Mouse (Mus musculus): ENCODE data around the gene Etv6. TPM values are rescaled to one million over a fixed set of nuclear protein-coding genes. Genes with fewer than 3 reads are reported as not detected.

Etv6 gene
- polyA plus RNA-seq, 1 experiment from 2014 or later, result 10.4 TPM

GRCm38 (mm10) chr6:134075031-134075430, 39.5 kb downstream of the Etv6 start:
- H3K36me3 ChIP-seq (ENCODE audit: control insufficient read depth, insufficient read depth, low read length), result no peaks in the 10 kb centered on the region
- no peak overlapping the region for H3K9ac ChIP-seq (ENCODE audit: low read length)
- H3K27ac ChIP-seq (ENCODE audit: low read length), result no peak overlapping the region
- no peak overlapping the region for H3K4me2 ChIP-seq (ENCODE audit: low read depth, low read length)
- H3K4me3 ChIP-seq (replicated peaks; ENCODE audit: low read length), result no peak overlapping the region
- ATAC-seq (ENCODE audit: insufficient read depth, low FRiP score), result no peak
- H3K9me3 ChIP-seq (replicated peaks; ENCODE audit: control insufficient read depth, low read length), result no peaks in the 10 kb centered on the region
- WGBS, result 79% methylated on average over 6 of the region's 6 CpGs
- 0 out of 2 replicates have a peak, but pooled peaks cover 2% of the 10 kb centered on the region for H3K4me1 ChIP-seq (ENCODE audit: control insufficient read depth, insufficient read depth, low read length)
- no peaks in the 10 kb centered on the region for H3K27me3 ChIP-seq (ENCODE audit: control insufficient read depth, insufficient read depth, low read length)

- no peak for ATAC-seq (ENCODE audit: insufficient read depth, low FRiP score)
- Histone ChIP-seq H3K36me3 (ENCODE audit: control insufficient read depth, insufficient read depth, low read length) (no peaks in the 10 kb centered on the region), H3K4me2 (ENCODE audit: low read depth, low read length) (no peak overlapping the region), H3K9ac (ENCODE audit: low read length) (no peak overlapping the region), H3K4me3 (replicated peaks; ENCODE audit: low read length) (no peak overlapping the region), H3K9me3 (replicated peaks; ENCODE audit: control insufficient read depth, low read length) (no peaks in the 10 kb centered on the region), H3K4me1 (ENCODE audit: control insufficient read depth, insufficient read depth, low read length) (no peaks in the 10 kb centered on the region; the same call in 1 of the 2 replicates), H3K27ac (ENCODE audit: low read length) (no peak overlapping the region), H3K27me3 (ENCODE audit: control insufficient read depth, insufficient read depth, low read length) (no peaks in the 10 kb centered on the region)
- WGBS, result 74% methylated on average over 6 of the region's 6 CpGs
These were observed 42.5 kb downstream of the Etv6 start for GRCm38 (mm10) chr6:134078016-134078415.

DNA sequence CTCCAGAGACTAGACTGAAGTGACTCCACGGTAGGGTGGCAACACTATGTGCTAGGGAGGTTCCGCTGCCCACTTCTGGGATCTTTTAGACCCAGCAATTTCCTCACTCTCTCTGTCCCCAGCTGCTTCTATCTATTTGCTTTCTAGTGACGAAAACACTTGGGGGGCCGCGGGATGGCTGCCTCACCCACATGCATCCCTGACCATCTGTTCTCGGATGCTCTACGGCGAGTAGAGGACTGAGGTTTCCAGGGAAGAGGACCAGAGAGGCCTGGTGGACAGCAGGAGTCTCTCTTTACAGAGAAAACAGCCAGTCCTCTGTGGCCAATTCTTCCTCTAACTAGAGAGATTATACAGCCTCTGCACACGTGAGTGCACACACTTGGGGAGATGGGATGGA, 43.6 kb downstream of the Etv6 start:
- WGBS, result 79% methylated on average over 9 of the region's 9 CpGs
- Histone ChIP-seq H3K9me3 (replicated peaks; ENCODE audit: control insufficient read depth, low read length) (no peaks in the 10 kb centered on the region), H3K27me3 (ENCODE audit: control insufficient read depth, insufficient read depth, low read length) (no peaks in the 10 kb centered on the region), H3K27ac (ENCODE audit: low read length) (no peak overlapping the region), H3K9ac (ENCODE audit: low read length) (no peak overlapping the region), H3K36me3 (ENCODE audit: control insufficient read depth, insufficient read depth, low read length) (no peaks in the 10 kb centered on the region), H3K4me3 (replicated peaks; ENCODE audit: low read length) (no peak overlapping the region), H3K4me1 (ENCODE audit: control insufficient read depth, insufficient read depth, low read length) (no peaks in the 10 kb centered on the region; the same call in 1 of the 2 replicates), H3K4me2 (ENCODE audit: low read depth, low read length) (no peak overlapping the region)
- ATAC-seq (ENCODE audit: insufficient read depth, low FRiP score), result no peak

DNA sequence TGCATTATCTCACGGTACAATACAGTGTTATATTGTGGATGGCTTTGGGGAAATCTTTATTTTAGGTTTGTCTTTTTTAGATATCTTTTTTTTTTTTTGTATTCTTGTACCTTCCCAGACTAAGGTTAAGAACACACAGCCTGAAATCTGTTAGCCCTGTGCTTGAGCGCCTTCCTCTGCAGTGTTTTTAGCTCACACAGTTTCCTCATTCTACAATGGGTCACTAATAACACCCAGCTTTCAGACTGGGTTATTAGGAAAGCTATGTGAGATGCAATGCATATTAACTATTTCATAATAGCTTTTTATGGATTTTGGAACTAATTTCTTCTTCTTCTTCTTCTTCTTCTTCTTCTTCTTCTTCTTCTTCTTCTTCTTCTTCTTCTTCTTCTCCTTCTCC, 44.1 kb downstream of the Etv6 start:
- Histone ChIP-seq H3K27ac (ENCODE audit: low read length) (no peak overlapping the region), H3K4me1 (ENCODE audit: control insufficient read depth, insufficient read depth, low read length) (no peaks in the 10 kb centered on the region; the same call in 1 of the 2 replicates), H3K4me3 (replicated peaks; ENCODE audit: low read length) (no peak overlapping the region), H3K27me3 (ENCODE audit: control insufficient read depth, insufficient read depth, low read length) (no peaks in the 10 kb centered on the region), H3K9ac (ENCODE audit: low read length) (no peak overlapping the region), H3K4me2 (ENCODE audit: low read depth, low read length) (no peak overlapping the region), H3K9me3 (replicated peaks; ENCODE audit: control insufficient read depth, low read length) (no peaks in the 10 kb centered on the region), H3K36me3 (ENCODE audit: control insufficient read depth, insufficient read depth, low read length) (no peaks in the 10 kb centered on the region)
- no peak for ATAC-seq (ENCODE audit: insufficient read depth, low FRiP score)
- WGBS, result 85% methylated on average over 2 of the region's 2 CpGs

DNA sequence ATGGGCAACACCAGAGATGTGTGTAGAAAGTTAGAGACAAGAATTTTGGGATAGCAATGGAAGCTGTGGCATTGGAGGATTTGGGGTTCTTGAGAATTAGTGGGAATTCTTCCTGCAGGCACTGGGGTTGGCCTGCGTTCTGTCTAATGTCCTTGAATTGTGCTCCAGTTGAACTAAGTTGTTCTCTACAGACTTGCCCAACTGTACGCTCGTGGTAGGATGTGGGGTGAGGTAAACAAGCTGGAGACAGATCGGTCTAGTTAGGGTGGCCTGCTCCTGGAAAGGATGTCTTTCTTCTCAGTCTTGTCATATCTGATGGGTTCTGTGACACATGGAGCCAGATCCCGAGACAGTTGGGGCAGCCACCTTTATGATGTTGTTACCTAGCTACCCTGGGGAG, 45.4 kb downstream of the Etv6 start:
- no peak for ATAC-seq (ENCODE audit: insufficient read depth, low FRiP score)
- Histone ChIP-seq H3K4me1 (ENCODE audit: control insufficient read depth, insufficient read depth, low read length) (no peaks in the 10 kb centered on the region; the same call in 1 of the 2 replicates), H3K9me3 (replicated peaks; ENCODE audit: control insufficient read depth, low read length) (no peaks in the 10 kb centered on the region), H3K4me2 (ENCODE audit: low read depth, low read length) (no peak overlapping the region), H3K4me3 (replicated peaks; ENCODE audit: low read length) (no peak overlapping the region), H3K27me3 (ENCODE audit: control insufficient read depth, insufficient read depth, low read length) (no peaks in the 10 kb centered on the region), H3K27ac (ENCODE audit: low read length) (no peak overlapping the region), H3K36me3 (ENCODE audit: control insufficient read depth, insufficient read depth, low read length) (no peaks in the 10 kb centered on the region), H3K9ac (ENCODE audit: low read length) (no peak overlapping the region)
- 84% methylated on average over 5 of the region's 5 CpGs for WGBS

DNA sequence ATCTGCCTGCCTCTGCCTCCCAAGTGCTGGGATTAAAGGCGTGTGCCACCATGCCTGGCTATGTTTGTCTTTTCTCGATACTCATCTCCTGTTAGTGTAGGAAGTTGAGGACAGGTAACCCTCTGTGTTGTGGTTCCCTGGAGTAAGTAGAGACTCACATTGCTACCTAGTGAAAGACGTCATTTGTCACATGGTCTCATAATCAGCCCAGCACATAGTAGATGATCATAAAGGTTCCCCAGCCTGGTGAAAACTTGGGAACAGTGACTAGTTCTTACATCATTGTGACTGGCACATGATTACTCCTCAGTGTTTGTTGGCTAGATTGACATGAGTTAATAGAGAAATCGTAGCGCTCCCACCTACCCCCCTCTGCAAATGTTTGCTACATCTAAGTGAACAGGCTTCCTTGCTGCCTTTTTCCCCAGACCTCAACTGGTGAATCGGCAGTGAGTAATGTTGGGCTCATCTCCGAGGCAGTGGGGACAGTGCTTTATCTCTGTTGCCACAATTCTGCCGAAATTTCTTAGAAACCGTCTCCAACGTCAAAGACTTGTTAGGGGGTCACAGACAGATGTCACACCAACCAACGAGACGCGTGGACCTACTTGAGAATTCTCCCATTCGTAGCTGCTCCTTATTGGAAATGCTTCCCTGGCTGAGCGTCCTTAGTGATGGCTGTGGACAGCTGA, 46.9 kb downstream of the Etv6 start:
- Histone ChIP-seq H3K27ac (ENCODE audit: low read length) (no peak overlapping the region), H3K4me2 (ENCODE audit: low read depth, low read length) (no peak overlapping the region), H3K9ac (ENCODE audit: low read length) (no peak overlapping the region), H3K36me3 (ENCODE audit: control insufficient read depth, insufficient read depth, low read length) (no peaks in the 10 kb centered on the region), H3K27me3 (ENCODE audit: control insufficient read depth, insufficient read depth, low read length) (no peaks in the 10 kb centered on the region), H3K4me3 (replicated peaks; ENCODE audit: low read length) (no peak overlapping the region), H3K9me3 (replicated peaks; ENCODE audit: control insufficient read depth, low read length) (no peaks in the 10 kb centered on the region), H3K4me1 (ENCODE audit: control insufficient read depth, insufficient read depth, low read length) (no peaks in the 10 kb centered on the region; the same call in 1 of the 2 replicates)
- ATAC-seq (ENCODE audit: insufficient read depth, low FRiP score), result no peak
- 85% methylated on average over 15 of the region's 15 CpGs for WGBS

DNA sequence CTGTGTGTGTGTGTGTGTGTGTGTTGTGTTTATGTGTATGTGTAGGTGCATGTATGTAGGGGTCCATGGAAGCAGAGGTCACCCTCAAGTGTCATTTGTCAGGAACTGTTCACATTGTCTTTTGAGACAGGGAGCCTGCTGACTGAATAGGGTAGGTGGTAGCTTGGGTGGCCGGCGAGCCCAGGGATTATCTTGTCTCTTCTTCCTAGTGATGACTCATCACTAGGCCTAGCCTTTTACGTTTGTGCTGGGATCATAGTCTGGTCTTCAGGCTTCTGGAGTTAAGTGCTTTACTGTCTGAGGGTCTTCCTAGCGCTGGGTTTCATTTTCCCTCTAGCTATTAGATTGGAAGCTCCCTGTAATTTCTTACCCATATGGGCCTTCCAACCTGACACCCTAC, 47.9 kb downstream of the Etv6 start:
- Histone ChIP-seq H3K4me3 (replicated peaks; ENCODE audit: low read length) (no peak overlapping the region), H3K36me3 (ENCODE audit: control insufficient read depth, insufficient read depth, low read length) (no peaks in the 10 kb centered on the region), H3K27ac (ENCODE audit: low read length) (no peak overlapping the region), H3K27me3 (ENCODE audit: control insufficient read depth, insufficient read depth, low read length) (no peaks in the 10 kb centered on the region), H3K9me3 (replicated peaks; ENCODE audit: control insufficient read depth, low read length) (no peaks in the 10 kb centered on the region), H3K9ac (ENCODE audit: low read length) (no peak overlapping the region), H3K4me2 (ENCODE audit: low read depth, low read length) (no peak overlapping the region), H3K4me1 (ENCODE audit: control insufficient read depth, insufficient read depth, low read length) (no peaks in the 10 kb centered on the region; the same call in 1 of the 2 replicates)
- no peak for ATAC-seq (ENCODE audit: insufficient read depth, low FRiP score)
- WGBS, result 74% methylated on average over 4 of the region's 4 CpGs

DNA sequence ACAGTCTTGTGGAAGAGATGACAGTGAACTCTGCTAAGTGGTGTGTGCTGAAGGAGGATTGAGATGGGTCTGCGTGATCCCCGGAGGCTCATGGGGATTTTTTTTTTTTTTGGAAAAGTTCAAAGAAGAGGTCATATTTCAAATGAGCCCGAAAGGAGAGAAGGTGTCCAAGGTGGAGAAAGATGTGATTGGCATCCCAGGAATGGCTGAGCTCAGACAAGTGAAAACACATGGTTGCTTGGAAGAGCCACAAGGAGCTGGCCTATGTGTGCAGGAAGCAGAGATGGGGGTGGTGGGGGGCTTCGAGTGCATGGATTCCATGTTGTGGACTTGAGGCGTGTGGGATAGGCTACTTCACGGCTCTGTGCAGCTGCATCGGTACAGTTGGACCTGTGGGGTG, 50.9 kb downstream of the Etv6 start:
- no peak overlapping the region for H3K4me2 ChIP-seq (ENCODE audit: low read depth, low read length)
- H3K9ac ChIP-seq (ENCODE audit: low read length), result no peak overlapping the region
- no peak overlapping the region for H3K4me3 ChIP-seq (replicated peaks; ENCODE audit: low read length)
- H3K27me3 ChIP-seq (ENCODE audit: control insufficient read depth, insufficient read depth, low read length), result no peaks in the 10 kb centered on the region
- no peaks in the 10 kb centered on the region for H3K9me3 ChIP-seq (replicated peaks; ENCODE audit: control insufficient read depth, low read length)
- 87% methylated on average over 7 of the region's 7 CpGs for WGBS
- H3K36me3 ChIP-seq (ENCODE audit: control insufficient read depth, insufficient read depth, low read length), result no peaks in the 10 kb centered on the region
- no peak for ATAC-seq (ENCODE audit: insufficient read depth, low FRiP score)
- H3K4me1 ChIP-seq (ENCODE audit: control insufficient read depth, insufficient read depth, low read length), result peaks cover 20% of the 10 kb centered on the region
- H3K27ac ChIP-seq (ENCODE audit: low read length), result no peak overlapping the region

DNA sequence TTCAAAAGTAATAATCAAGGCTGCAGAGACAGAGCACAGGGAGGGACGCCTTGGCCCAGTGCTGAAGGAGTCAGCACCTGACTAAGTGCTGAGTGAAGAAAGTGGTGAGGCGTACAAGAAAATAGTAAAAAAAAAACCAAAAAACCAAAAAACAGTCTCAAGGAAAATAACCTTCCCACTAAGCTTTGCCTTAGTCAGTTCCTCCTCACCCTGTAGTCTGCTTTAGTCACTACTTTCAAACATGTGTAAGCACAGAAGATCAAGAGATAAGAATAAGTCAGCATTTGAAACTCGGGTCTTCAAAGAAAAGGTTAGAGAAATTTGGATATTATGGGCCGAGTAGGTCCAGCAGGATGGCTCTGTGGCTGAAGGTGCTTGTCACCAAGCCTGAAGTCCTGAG, 52.2 kb downstream of the Etv6 start:
- Histone ChIP-seq H3K4me3 (replicated peaks; ENCODE audit: low read length) (no peak overlapping the region), H3K36me3 (ENCODE audit: control insufficient read depth, insufficient read depth, low read length) (no peaks in the 10 kb centered on the region), H3K4me2 (ENCODE audit: low read depth, low read length) (no peak overlapping the region), H3K27ac (ENCODE audit: low read length) (no peak overlapping the region), H3K4me1 (ENCODE audit: control insufficient read depth, insufficient read depth, low read length) (peaks cover 25% of the 10 kb centered on the region), H3K9me3 (replicated peaks; ENCODE audit: control insufficient read depth, low read length) (no peaks in the 10 kb centered on the region), H3K9ac (ENCODE audit: low read length) (no peak overlapping the region), H3K27me3 (ENCODE audit: control insufficient read depth, insufficient read depth, low read length) (no peaks in the 10 kb centered on the region)
- no peak for ATAC-seq (ENCODE audit: insufficient read depth, low FRiP score)
- WGBS, result 73% methylated on average over 4 of the region's 4 CpGs
